Mouse (Mus musculus) liver, embryonic 16.5 days (tissue): ENCODE data around the gene Ninj1. TPM values are rescaled to one million over a fixed set of nuclear protein-coding genes. Genes with fewer than 3 reads are reported as not detected.

ENCODE experiments used
- ATAC-seq: fragments of 200-750 bp; cut with Nextera tagmentation; 2 replicates; pipeline ENCODE4 v1.8.0; 2017; ENCODE audit warnings: low read depth, mild to moderate bottlenecking, moderate number of reproducible peaks, moderate library complexity
- H3K27ac ChIP-seq: fragments of 300-500 bp; sonication (generic); 2 replicates; pipeline ENCODE4 v1.5.1; 2014; ENCODE audit warnings: mild to moderate bottlenecking, low read length
- H3K27me3 ChIP-seq: fragments of 300-500 bp; sonication (generic); 2 replicates; pipeline ENCODE4 v1.6.1; 2014; ENCODE audit warnings: low read depth, low read length, mixed read lengths; ENCODE audit not compliant: control insufficient read depth, insufficient read depth
- H3K36me3 ChIP-seq: fragments of 300-500 bp; sonication (generic); 2 replicates; pipeline ENCODE4 v1.6.1; 2014; ENCODE audit warnings: mild to moderate bottlenecking; ENCODE audit not compliant: control insufficient read depth, insufficient read depth
- H3K4me1 ChIP-seq: fragments of 300-500 bp; sonication (generic); 2 replicates; pipeline ENCODE4 v1.6.1; 2014; ENCODE audit warnings: low read depth, low read length, mixed read lengths; ENCODE audit not compliant: control insufficient read depth
- H3K4me2 ChIP-seq: fragments of 300-500 bp; sonication (generic); 2 replicates; pipeline ENCODE4 v1.6.1; 2014; ENCODE audit warnings: low read depth, low read length, mixed read lengths
- H3K4me3 ChIP-seq: fragments of 300-500 bp; sonication (generic); 2 replicates; pipeline ENCODE4 v1.5.1; 2014; ENCODE audit warnings: low read depth, mild to moderate bottlenecking, low read length
- H3K9ac ChIP-seq: fragments of 300-500 bp; sonication (generic); 2 replicates; pipeline ENCODE4 v1.6.1; 2014; ENCODE audit warnings: low read depth, low read length
- H3K9me3 ChIP-seq: fragments of 300-500 bp; sonication (generic); replicated peaks from 2 replicates; pipeline ENCODE4 v1.6.1; 2016; ENCODE audit warnings: low read length; ENCODE audit not compliant: control insufficient read depth
- WGBS: fragments of 180-500 bp; shearing (Covaris S2); extraction: QIAGEN DNeasy Blood & Tissue Kit; methylation state at CpG from one replicate; pipeline ENCODE4 v1.1.7; 2014; ENCODE audit not compliant: insufficient replicate concordance; 5-methylcytosine and 5-hydroxymethylcytosine counted together
- polyA plus RNA-seq: library from polyadenylated mRNA; unstranded; fragments of >200 nt; fragmentation: Nextera tagmentation; extraction: Ambion mirVana; gene quantifications from 2 replicates; pipeline ENCODE4 v1.2.1, GENCODE M21; 2015

The Ninj1 gene
- polyA plus RNA-seq, 1 experiment from 2014 or later = 58.0 TPM

GRCm38 (mm10) chr13:49188966-49189360 lies 1.7 kb downstream of the Ninj1 start:
- Histone ChIP-seq H3K27ac (peak overlapping the region; percentile 10), H3K4me2 (peak overlapping the region; percentile 99), H3K4me3 (no peak overlapping the region), H3K36me3 (no peaks in the 10 kb centered on the region), H3K4me1 (peaks cover 47% of the 10 kb centered on the region), H3K27me3 (no peaks in the 10 kb centered on the region), H3K9me3 (no peaks in the 10 kb centered on the region), H3K9ac (no peak overlapping the region)
- WGBS = 44% methylated on average over 2 of the region's 2 CpGs
- ATAC-seq = no peak

DNA sequence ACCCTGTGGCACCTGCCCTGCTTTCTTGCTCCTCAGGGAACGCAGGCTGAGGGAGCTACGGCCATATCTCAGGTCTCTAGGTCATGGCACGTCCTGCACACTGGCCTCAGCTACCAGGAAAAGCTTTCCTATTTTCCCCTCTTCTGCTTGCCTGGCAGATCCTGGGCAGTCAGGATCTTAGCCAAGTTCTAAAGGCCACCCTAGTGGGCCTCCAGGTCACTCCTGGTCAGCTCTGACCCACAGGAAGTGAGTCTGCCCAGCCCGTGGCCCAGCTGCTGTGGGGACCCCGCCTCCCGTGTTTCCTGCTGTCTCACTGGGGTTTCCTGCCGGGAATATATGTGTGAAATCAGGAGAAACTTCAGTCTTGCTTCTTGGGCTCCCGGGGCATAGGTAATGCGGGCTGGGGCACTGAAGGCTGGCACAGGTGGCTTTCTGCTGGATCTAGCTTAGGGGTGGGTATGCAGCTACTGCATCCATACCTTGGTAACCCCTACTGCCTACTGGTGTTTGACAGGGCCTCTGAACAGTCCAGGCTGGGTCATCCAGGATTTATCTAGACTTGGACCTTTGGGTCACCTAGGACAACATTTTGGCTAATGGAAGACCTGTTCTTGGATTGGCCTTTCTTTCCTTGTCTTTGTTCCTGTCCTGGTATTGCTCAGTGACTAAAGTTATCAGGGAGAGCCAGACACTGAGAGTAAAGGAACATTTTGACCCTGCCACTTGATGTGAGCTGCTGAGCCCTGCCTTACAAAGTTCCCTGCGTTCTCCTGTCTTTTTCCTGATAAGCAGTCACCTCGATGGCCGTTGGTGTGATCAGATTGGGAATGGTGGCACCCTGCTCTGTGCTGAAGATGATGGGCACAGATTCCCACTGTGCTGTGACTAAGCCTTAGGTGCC lies 2.9 kb downstream of the Ninj1 start:
- no peaks in the 10 kb centered on the region for H3K36me3 ChIP-seq
- H3K4me3 ChIP-seq = no peak overlapping the region
- peak overlapping the region; percentile 19; the same call in 1 of the 2 replicates for H3K4me2 ChIP-seq
- WGBS = 25% methylated on average over 12 of the region's 12 CpGs
- ATAC-seq = no peak
- H3K9ac ChIP-seq = 0 out of 2 replicates have a peak overlapping the region, but pooled peaks have one; percentile 2
- H3K27ac ChIP-seq = peak overlapping the region; percentile 71
- H3K27me3 ChIP-seq = no peaks in the 10 kb centered on the region
- no peaks in the 10 kb centered on the region for H3K9me3 ChIP-seq
- H3K4me1 ChIP-seq = peaks cover 47% of the 10 kb centered on the region

GRCm38 (mm10) chr13:49190876-49191672 lies 3.8 kb downstream of the Ninj1 start:
- no peak for ATAC-seq
- peak overlapping the region; percentile 71 for H3K27ac ChIP-seq
- WGBS = 50% methylated on average over 7 of the region's 7 CpGs

DNA sequence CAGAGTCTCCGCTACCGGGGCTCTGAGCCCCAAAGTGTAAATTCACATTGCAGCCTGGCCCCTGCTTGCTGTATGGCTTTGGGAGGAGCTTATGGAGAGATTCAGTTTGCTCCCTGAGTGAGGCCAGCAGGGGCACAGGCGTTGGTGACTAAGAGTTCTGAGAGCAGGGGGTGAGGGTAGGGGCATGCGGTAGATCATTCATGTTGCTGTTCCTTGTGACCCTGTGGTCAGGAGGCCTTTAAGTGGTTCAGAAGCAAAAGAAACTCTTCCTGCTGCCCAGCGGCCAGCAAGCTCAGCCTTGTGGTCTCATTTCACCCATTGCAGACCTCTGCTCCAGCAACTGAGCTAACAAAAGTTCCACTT lies 4.4 kb downstream of the Ninj1 start:
- WGBS = 28% methylated on average over 5 of the region's 5 CpGs
- Histone ChIP-seq H3K9ac (no peak overlapping the region), H3K4me2 (no peak overlapping the region), H3K9me3 (no peaks in the 10 kb centered on the region), H3K4me3 (no peak overlapping the region), H3K36me3 (peaks cover 2% of the 10 kb centered on the region; the same call in 1 of the 2 replicates), H3K27me3 (no peaks in the 10 kb centered on the region), H3K27ac (0 out of 2 replicates have a peak overlapping the region, but pooled peaks have one; percentile 17), H3K4me1 (peaks cover 53% of the 10 kb centered on the region)
- ATAC-seq = no peak

More at GRCm38 (mm10) chr13:49190876-49191672, 3.8 kb downstream of the Ninj1 start:
- Histone ChIP-seq H3K27me3 (no peaks in the 10 kb centered on the region), H3K4me2 (peak overlapping the region; percentile 19; the same call in 1 of the 2 replicates), H3K4me1 (peaks cover 53% of the 10 kb centered on the region), H3K9me3 (no peaks in the 10 kb centered on the region), H3K9ac (0 out of 2 replicates have a peak overlapping the region, but pooled peaks have one; percentile 2), H3K36me3 (peaks cover 2% of the 10 kb centered on the region; the same call in 1 of the 2 replicates), H3K4me3 (no peak overlapping the region)

- WGBS = 57% methylated on average over 16 of the region's 16 CpGs
- Histone ChIP-seq H3K4me3 (no peak overlapping the region), H3K27me3 (no peaks in the 10 kb centered on the region), H3K4me1 (peaks cover 47% of the 10 kb centered on the region), H3K27ac (peak overlapping the region; percentile 27; the same call in 1 of the 2 replicates), H3K36me3 (peaks cover 2% of the 10 kb centered on the region; the same call in 1 of the 2 replicates), H3K9ac (no peak overlapping the region), H3K9me3 (no peaks in the 10 kb centered on the region), H3K4me2 (no peak overlapping the region)
- no peak for ATAC-seq
Observed at GRCm38 (mm10) chr13:49192156-49192855, 5.0 kb downstream of the Ninj1 start.

GRCm38 (mm10) chr13:49193650-49194049 lies 6.4 kb downstream of the Ninj1 start:
- Histone ChIP-seq H3K36me3 (peaks cover 2% of the 10 kb centered on the region; the same call in 1 of the 2 replicates), H3K4me1 (peaks cover 40% of the 10 kb centered on the region), H3K27ac (no peak overlapping the region), H3K4me3 (no peak overlapping the region), H3K9me3 (no peaks in the 10 kb centered on the region), H3K9ac (no peak overlapping the region), H3K4me2 (no peak overlapping the region), H3K27me3 (no peaks in the 10 kb centered on the region)
- 75% methylated on average over 17 of the region's 17 CpGs for WGBS
- no peak for ATAC-seq

DNA sequence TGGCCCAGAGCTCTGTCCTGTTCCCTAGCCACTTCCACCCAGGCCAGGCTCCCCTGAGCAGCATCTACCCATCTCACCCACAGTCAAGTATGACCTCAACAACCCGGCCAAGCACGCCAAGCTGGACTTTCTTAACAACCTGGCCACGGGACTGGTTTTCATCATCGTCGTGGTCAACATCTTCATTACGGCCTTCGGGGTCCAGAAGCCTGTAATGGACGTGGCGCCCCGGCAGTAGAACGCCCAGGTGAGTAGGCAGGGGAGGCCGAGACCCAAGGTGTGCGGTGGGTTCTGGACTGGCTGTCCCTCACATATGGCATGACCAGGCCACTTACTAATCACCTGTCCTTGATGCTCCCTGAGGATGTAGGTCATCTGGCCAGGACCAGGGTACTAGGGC lies 7.5 kb downstream of the Ninj1 start:
- no peak overlapping the region for H3K4me3 ChIP-seq
- no peak overlapping the region for H3K4me2 ChIP-seq
- H3K9ac ChIP-seq = no peak overlapping the region
- no peak for ATAC-seq
- H3K27me3 ChIP-seq = no peaks in the 10 kb centered on the region
- no peak overlapping the region for H3K27ac ChIP-seq
- peaks cover 30% of the 10 kb centered on the region for H3K4me1 ChIP-seq
- WGBS = 80% methylated on average over 13 of the region's 13 CpGs
- peaks cover 2% of the 10 kb centered on the region; the same call in 1 of the 2 replicates for H3K36me3 ChIP-seq
- no peaks in the 10 kb centered on the region for H3K9me3 ChIP-seq

- Histone ChIP-seq H3K9ac (no peak overlapping the region), H3K4me3 (no peak overlapping the region), H3K4me1 (peaks cover 22% of the 10 kb centered on the region), H3K4me2 (no peak overlapping the region), H3K9me3 (no peaks in the 10 kb centered on the region), H3K27me3 (no peaks in the 10 kb centered on the region), H3K27ac (no peak overlapping the region), H3K36me3 (peaks cover 2% of the 10 kb centered on the region; the same call in 1 of the 2 replicates)
- 66% methylated on average over 7 of the region's 7 CpGs for WGBS
- ATAC-seq = no peak
Observed at GRCm38 (mm10) chr13:49195651-49196050, 8.4 kb downstream of the Ninj1 start.
